Mouse (Mus musculus): ENCODE results near the gene Pak1ip1. TPM values are rescaled to one million over a fixed set of nuclear protein-coding genes. Genes with fewer than 3 reads are reported as not detected.

The Pak1ip1 gene
- polyA plus RNA-seq, 1 experiment from 2014 or later, result 53.4 TPM

DNA sequence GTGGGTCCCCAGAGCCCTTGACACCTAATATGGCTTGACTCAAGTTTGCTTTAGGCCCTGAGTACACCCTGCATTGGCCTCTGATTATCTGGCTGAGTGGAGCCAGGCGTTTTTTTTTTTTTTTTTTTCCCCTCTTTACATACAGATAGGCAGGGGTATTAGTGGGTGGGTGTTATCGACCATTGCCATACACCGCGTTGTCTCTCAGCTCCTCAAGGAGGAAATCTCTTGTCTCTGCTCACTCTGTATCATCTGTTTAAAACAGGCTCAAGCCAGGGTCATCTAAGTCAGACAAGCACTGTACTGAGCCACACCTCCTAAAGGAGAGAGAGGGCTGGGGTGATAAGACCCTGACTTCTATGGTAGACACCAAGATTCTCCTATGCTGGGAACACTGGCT, 17.0 kb downstream of the Pak1ip1 start:
- Histone ChIP-seq H3K9me3 (replicated peaks; ENCODE audit: control insufficient read depth, low read length) (no peaks in the 10 kb centered on the region), H3K27me3 (ENCODE audit: control insufficient read depth, insufficient read depth, low read length) (no peaks in the 10 kb centered on the region), H3K4me2 (ENCODE audit: low read depth, low read length) (peak overlapping the region; percentile 67), H3K4me1 (ENCODE audit: control insufficient read depth, insufficient read depth, low read length) (peaks cover 16% of the 10 kb centered on the region), H3K4me3 (ENCODE audit: low read length) (no peak overlapping the region), H3K9ac (ENCODE audit: low read length) (no peak overlapping the region), H3K36me3 (ENCODE audit: control insufficient read depth, insufficient read depth) (peaks cover 19% of the 10 kb centered on the region), H3K27ac (ENCODE audit: low read length) (no peak overlapping the region)
- ATAC-seq (replicated peaks; ENCODE audit: extremely low read depth, insufficient read depth, low FRiP score), result no peak
- 51% methylated on average over 4 of the region's 4 CpGs for WGBS

DNA sequence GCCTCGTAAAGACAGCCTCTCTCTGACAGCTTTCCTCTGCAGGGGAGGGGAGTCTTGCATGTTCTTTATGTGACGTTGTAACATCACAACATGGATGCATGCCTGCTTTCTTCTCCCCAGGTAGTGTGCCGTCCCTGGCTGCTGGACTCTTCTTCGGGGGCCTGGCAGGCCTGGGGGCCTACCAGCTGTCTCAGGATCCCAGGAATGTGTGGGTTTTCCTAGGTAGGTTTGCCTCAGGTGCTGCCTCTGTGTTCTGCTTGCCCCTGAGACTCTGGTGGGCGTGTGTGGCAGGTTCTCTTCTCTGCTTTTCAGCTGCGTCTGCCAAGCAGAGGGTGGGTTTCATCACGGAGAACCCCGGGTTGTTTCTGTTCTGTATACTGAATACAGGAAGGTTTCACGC, 17.4 kb downstream of the Pak1ip1 start:
- Histone ChIP-seq H3K4me3 (ENCODE audit: low read length) (no peak overlapping the region), H3K27ac (ENCODE audit: low read length) (no peak overlapping the region), H3K36me3 (ENCODE audit: control insufficient read depth, insufficient read depth) (peaks cover 22% of the 10 kb centered on the region), H3K9ac (ENCODE audit: low read length) (no peak overlapping the region), H3K4me2 (ENCODE audit: low read depth, low read length) (no peak overlapping the region), H3K27me3 (ENCODE audit: control insufficient read depth, insufficient read depth, low read length) (no peaks in the 10 kb centered on the region), H3K4me1 (ENCODE audit: control insufficient read depth, insufficient read depth, low read length) (peaks cover 16% of the 10 kb centered on the region), H3K9me3 (replicated peaks; ENCODE audit: control insufficient read depth, low read length) (no peaks in the 10 kb centered on the region)
- no peak for ATAC-seq (replicated peaks; ENCODE audit: extremely low read depth, insufficient read depth, low FRiP score)
- 86% methylated on average over 9 of the region's 9 CpGs for WGBS

DNA sequence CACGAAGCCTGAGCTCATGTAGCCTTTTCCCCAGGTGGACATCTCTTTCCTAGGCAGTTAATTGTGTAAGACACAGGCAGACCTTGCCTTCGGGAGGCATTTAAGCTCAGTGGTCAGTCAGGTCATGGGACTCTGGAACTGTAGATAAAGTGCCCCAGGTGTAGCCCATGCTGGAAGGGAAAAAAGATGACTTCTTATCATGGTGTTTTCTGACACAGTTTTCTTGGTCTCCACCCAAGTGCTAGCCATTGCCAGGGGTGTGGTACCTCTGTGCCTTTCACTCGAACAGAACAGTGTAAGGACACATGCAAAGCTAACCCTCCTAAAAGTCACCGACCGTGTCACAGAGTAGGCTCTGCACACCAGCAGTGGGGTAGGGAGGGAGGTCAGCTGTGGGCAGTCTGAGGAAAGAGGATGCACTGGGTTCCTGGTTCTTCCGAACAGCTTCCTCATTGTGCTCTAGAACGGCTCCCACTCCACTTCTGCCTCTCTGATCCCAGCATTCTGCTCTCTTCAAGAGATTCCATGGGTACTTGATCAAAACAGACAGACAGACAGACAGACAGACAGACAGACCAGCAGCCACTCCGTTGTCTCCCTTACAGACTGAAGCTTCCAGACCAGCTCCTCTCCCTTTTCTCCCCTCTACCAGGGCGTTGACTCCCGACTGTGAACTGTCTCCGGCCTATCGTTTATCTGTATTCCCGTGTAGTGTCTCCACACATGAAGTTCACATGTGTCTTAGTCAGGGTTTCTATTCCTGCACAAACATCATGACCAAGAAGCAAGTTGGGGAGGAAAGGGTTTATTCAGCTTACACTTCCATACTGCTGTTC, 18.2 kb downstream of the Pak1ip1 start:
- Histone ChIP-seq H3K27ac (ENCODE audit: low read length) (no peak overlapping the region), H3K9me3 (replicated peaks; ENCODE audit: control insufficient read depth, low read length) (no peaks in the 10 kb centered on the region), H3K9ac (ENCODE audit: low read length) (no peak overlapping the region), H3K4me1 (ENCODE audit: control insufficient read depth, insufficient read depth, low read length) (peaks cover 16% of the 10 kb centered on the region), H3K4me3 (ENCODE audit: low read length) (no peak overlapping the region), H3K36me3 (ENCODE audit: control insufficient read depth, insufficient read depth) (peaks cover 27% of the 10 kb centered on the region), H3K4me2 (ENCODE audit: low read depth, low read length) (no peak overlapping the region), H3K27me3 (ENCODE audit: control insufficient read depth, insufficient read depth, low read length) (no peaks in the 10 kb centered on the region)
- no peak for ATAC-seq (replicated peaks; ENCODE audit: extremely low read depth, insufficient read depth, low FRiP score)
- WGBS, result 91% methylated on average over 13 of the region's 13 CpGs

- no peaks in the 10 kb centered on the region for H3K9me3 ChIP-seq (replicated peaks; ENCODE audit: control insufficient read depth, low read length)
- no peak overlapping the region for H3K9ac ChIP-seq (ENCODE audit: low read length)
- 31% methylated on average over 7 of the region's 7 CpGs for WGBS
- H3K36me3 ChIP-seq (ENCODE audit: control insufficient read depth, insufficient read depth), result peaks cover 27% of the 10 kb centered on the region
- no peaks in the 10 kb centered on the region for H3K27me3 ChIP-seq (ENCODE audit: control insufficient read depth, insufficient read depth, low read length)
- no peak for ATAC-seq (replicated peaks; ENCODE audit: extremely low read depth, insufficient read depth, low FRiP score)
- no peak overlapping the region for H3K27ac ChIP-seq (ENCODE audit: low read length)
- peaks cover 14% of the 10 kb centered on the region for H3K4me1 ChIP-seq (ENCODE audit: control insufficient read depth, insufficient read depth, low read length)
- H3K4me3 ChIP-seq (ENCODE audit: low read length), result no peak overlapping the region
- H3K4me2 ChIP-seq (ENCODE audit: low read depth, low read length), result no peak overlapping the region
Observed at GRCm38 (mm10) chr13:41020494-41020893, 19.7 kb downstream of the Pak1ip1 start.

DNA sequence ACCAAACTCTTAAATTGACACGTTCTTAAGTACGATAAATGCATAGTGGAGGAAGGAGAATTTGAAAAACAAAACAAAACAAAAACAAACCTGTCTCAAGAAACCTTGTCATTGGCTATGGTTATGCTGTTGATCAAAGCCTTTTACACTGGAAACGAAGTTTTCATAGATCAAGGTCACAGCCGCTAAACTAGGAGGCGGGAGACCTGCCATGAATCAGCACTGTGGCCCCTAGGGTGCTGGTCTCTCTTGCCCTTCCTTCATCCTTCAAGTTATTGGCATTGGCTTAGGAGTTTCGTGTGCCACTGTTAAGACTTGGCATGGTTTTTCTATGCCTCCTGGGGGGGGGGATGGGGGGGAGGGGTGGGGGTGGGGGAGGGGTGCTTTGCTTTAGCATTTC, 20.8 kb downstream of the Pak1ip1 start:
- peaks cover 27% of the 10 kb centered on the region for H3K36me3 ChIP-seq (ENCODE audit: control insufficient read depth, insufficient read depth)
- no peaks in the 10 kb centered on the region for H3K9me3 ChIP-seq (replicated peaks; ENCODE audit: control insufficient read depth, low read length)
- H3K27me3 ChIP-seq (ENCODE audit: control insufficient read depth, insufficient read depth, low read length), result no peaks in the 10 kb centered on the region
- H3K4me2 ChIP-seq (ENCODE audit: low read depth, low read length), result no peak overlapping the region
- peaks cover 13% of the 10 kb centered on the region for H3K4me1 ChIP-seq (ENCODE audit: control insufficient read depth, insufficient read depth, low read length)
- no peak overlapping the region for H3K27ac ChIP-seq (ENCODE audit: low read length)
- no peak overlapping the region for H3K9ac ChIP-seq (ENCODE audit: low read length)
- ATAC-seq (replicated peaks; ENCODE audit: extremely low read depth, insufficient read depth, low FRiP score), result no peak
- WGBS, result 91% methylated on average over 6 of the region's 6 CpGs
- H3K4me3 ChIP-seq (ENCODE audit: low read length), result no peak overlapping the region

- peaks cover 27% of the 10 kb centered on the region for H3K36me3 ChIP-seq (ENCODE audit: control insufficient read depth, insufficient read depth)
- WGBS, result 66% methylated on average over 13 of the region's 13 CpGs
Observed at GRCm38 (mm10) chr13:41022099-41022498, 21.3 kb downstream of the Pak1ip1 start.

GRCm38 (mm10) chr13:41030098-41030497, 29.3 kb downstream of the Pak1ip1 start:
- 68% methylated on average over 5 of the region's 5 CpGs for WGBS

More at GRCm38 (mm10) chr13:41022099-41022498, 21.3 kb downstream of the Pak1ip1 start:
- ATAC-seq (replicated peaks; ENCODE audit: extremely low read depth, insufficient read depth, low FRiP score), result no peak
- no peak overlapping the region for H3K4me2 ChIP-seq (ENCODE audit: low read depth, low read length)
- no peak overlapping the region for H3K9ac ChIP-seq (ENCODE audit: low read length)
- no peaks in the 10 kb centered on the region for H3K9me3 ChIP-seq (replicated peaks; ENCODE audit: control insufficient read depth, low read length)
- peaks cover 10% of the 10 kb centered on the region for H3K4me1 ChIP-seq (ENCODE audit: control insufficient read depth, insufficient read depth, low read length)
- H3K4me3 ChIP-seq (ENCODE audit: low read length), result no peak overlapping the region
- no peaks in the 10 kb centered on the region for H3K27me3 ChIP-seq (ENCODE audit: control insufficient read depth, insufficient read depth, low read length)
- H3K27ac ChIP-seq (ENCODE audit: low read length), result no peak overlapping the region

GRCm38 (mm10) chr13:41042511-41042910, 41.7 kb downstream of the Pak1ip1 start:
- Histone ChIP-seq H3K9me3 (replicated peaks; ENCODE audit: control insufficient read depth, low read length) (no peaks in the 10 kb centered on the region), H3K27ac (ENCODE audit: low read length) (no peak overlapping the region), H3K4me1 (ENCODE audit: control insufficient read depth, insufficient read depth, low read length) (no peaks in the 10 kb centered on the region), H3K27me3 (ENCODE audit: control insufficient read depth, insufficient read depth, low read length) (no peaks in the 10 kb centered on the region), H3K4me2 (ENCODE audit: low read depth, low read length) (no peak overlapping the region), H3K4me3 (ENCODE audit: low read length) (no peak overlapping the region), H3K9ac (ENCODE audit: low read length) (no peak overlapping the region), H3K36me3 (ENCODE audit: control insufficient read depth, insufficient read depth) (no peaks in the 10 kb centered on the region)
- 79% methylated on average over 4 of the region's 4 CpGs for WGBS
- no peak for ATAC-seq (replicated peaks; ENCODE audit: extremely low read depth, insufficient read depth, low FRiP score)

More at GRCm38 (mm10) chr13:41030098-41030497, 29.3 kb downstream of the Pak1ip1 start:
- H3K27me3 ChIP-seq (ENCODE audit: control insufficient read depth, insufficient read depth, low read length), result no peaks in the 10 kb centered on the region
- no peaks in the 10 kb centered on the region for H3K4me1 ChIP-seq (ENCODE audit: control insufficient read depth, insufficient read depth, low read length)
- ATAC-seq (replicated peaks; ENCODE audit: extremely low read depth, insufficient read depth, low FRiP score), result no peak
- no peaks in the 10 kb centered on the region for H3K9me3 ChIP-seq (replicated peaks; ENCODE audit: control insufficient read depth, low read length)
- H3K36me3 ChIP-seq (ENCODE audit: control insufficient read depth, insufficient read depth), result no peaks in the 10 kb centered on the region
- no peak overlapping the region for H3K27ac ChIP-seq (ENCODE audit: low read length)
- H3K4me2 ChIP-seq (ENCODE audit: low read depth, low read length), result no peak overlapping the region
- no peak overlapping the region for H3K4me3 ChIP-seq (ENCODE audit: low read length)
- H3K9ac ChIP-seq (ENCODE audit: low read length), result no peak overlapping the region

DNA sequence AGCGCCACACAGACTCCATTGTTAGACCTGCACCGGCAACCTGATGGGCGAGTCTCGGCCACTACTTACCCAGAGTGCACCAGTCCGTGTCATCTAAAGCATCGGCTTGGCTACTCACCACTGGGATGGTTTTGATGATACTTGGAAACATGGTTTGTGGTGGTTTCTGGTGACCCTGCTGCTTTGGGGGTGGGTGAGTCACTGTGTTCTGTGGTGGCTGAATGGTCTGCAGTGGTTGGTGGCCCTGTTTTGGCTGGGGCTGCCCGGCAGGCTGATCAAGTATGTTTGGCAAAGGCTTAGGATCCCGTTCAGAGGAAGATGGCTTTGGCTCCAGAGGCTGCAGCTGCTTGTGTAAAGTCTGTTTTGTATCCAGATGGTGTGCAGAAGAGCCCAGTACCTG, 45.1 kb downstream of the Pak1ip1 start:
- Histone ChIP-seq H3K4me3 (ENCODE audit: low read length) (no peak overlapping the region), H3K4me2 (ENCODE audit: low read depth, low read length) (no peak overlapping the region), H3K4me1 (ENCODE audit: control insufficient read depth, insufficient read depth, low read length) (no peaks in the 10 kb centered on the region), H3K27me3 (ENCODE audit: control insufficient read depth, insufficient read depth, low read length) (no peaks in the 10 kb centered on the region), H3K9me3 (replicated peaks; ENCODE audit: control insufficient read depth, low read length) (no peaks in the 10 kb centered on the region), H3K9ac (ENCODE audit: low read length) (no peak overlapping the region), H3K27ac (ENCODE audit: low read length) (no peak overlapping the region), H3K36me3 (ENCODE audit: control insufficient read depth, insufficient read depth) (no peaks in the 10 kb centered on the region)
- 86% methylated on average over 8 of the region's 8 CpGs for WGBS
- no peak for ATAC-seq (replicated peaks; ENCODE audit: extremely low read depth, insufficient read depth, low FRiP score)

Measured in heart, embryonic 16.5 days (tissue).